Mouse (Mus musculus) MEL (cell line): ENCODE data around the gene Nlrp3. TPM values are rescaled to one million over a fixed set of nuclear protein-coding genes. Genes with fewer than 3 reads are reported as not detected.

Source experiments
- DNase-seq: peaks from one replicate; pipeline ENCODE4 v3.0.0; 2011; ENCODE audit warnings: low read depth, low spot score
- H3K27ac ChIP-seq: 2 replicates; pipeline ENCODE4 v1.5.1; 2012; ENCODE audit warnings: low read depth, mild to moderate bottlenecking, control low read depth, low read length, moderate library complexity; ENCODE audit not compliant: control insufficient read depth
- H3K27me3 ChIP-seq, 2 experiments: fragments of 150-350 bp in 1 of 2; sonication (generic) in 1 of 2; 2 replicates each; pipeline ENCODE4 v1.6.1; 2012; ENCODE audit warnings: low read length in 2 of 2, mild to moderate bottlenecking in 2 of 2, improper control_type of control experiment in 1 of 2, moderate library complexity in 1 of 2; ENCODE audit not compliant: insufficient read depth in 2 of 2, control insufficient read depth in 1 of 2
- H3K36me3 ChIP-seq, 2 experiments: 2 replicates each; pipeline ENCODE4 v1.6.1; 2012 to 2014; ENCODE audit warnings: low read length in 2 of 2, improper control_type of control experiment in 1 of 2, inconsistent platforms in 1 of 2, mild to moderate bottlenecking in 1 of 2; ENCODE audit not compliant: insufficient read depth in 2 of 2, control insufficient read depth in 1 of 2
- H3K4me1 ChIP-seq, 2 experiments: fragments of 150-350 bp in 1 of 2; sonication (generic) in 1 of 2; 2 replicates each; pipeline ENCODE4 v1.6.1; 2012; ENCODE audit warnings: low read length in 2 of 2, improper control_type of control experiment in 1 of 2, mild to moderate bottlenecking in 1 of 2; ENCODE audit not compliant: insufficient read depth in 2 of 2, control insufficient read depth in 1 of 2
- H3K4me3 ChIP-seq, 2 experiments: fragments of 150-350 bp in 1 of 2; sonication (generic) in 1 of 2; 2 replicates each; pipeline ENCODE4 v1.5.1; 2012; ENCODE audit warnings: low read depth in 2 of 2, low read length in 2 of 2, mild to moderate bottlenecking in 2 of 2, moderate library complexity in 2 of 2, control low read depth in 1 of 2, improper control_type of control experiment in 1 of 2; ENCODE audit not compliant: control insufficient read depth in 1 of 2, insufficient read depth in 1 of 2
- H3K79me2 ChIP-seq: 2 replicates; pipeline ENCODE4 v1.6.1; 2012; ENCODE audit warnings: mild to moderate bottlenecking, low read length, moderate library complexity; ENCODE audit not compliant: control insufficient read depth, poor library complexity, insufficient read depth
- H3K9ac ChIP-seq: 2 replicates; pipeline ENCODE4 v1.6.1; 2012; ENCODE audit warnings: low read depth, mild to moderate bottlenecking, control low read depth, low read length, moderate library complexity; ENCODE audit not compliant: control insufficient read depth, poor library complexity, severe bottlenecking
- H3K9me3 ChIP-seq: fragments of 150-350 bp; sonication (generic); replicated peaks from 2 replicates; pipeline ENCODE4 v1.6.1; 2012; ENCODE audit warnings: mild to moderate bottlenecking, low read length, improper control_type of control experiment, moderate library complexity; ENCODE audit not compliant: insufficient read depth
- CHD1 ChIP-seq: IDR thresholded peaks from 2 replicates; pipeline ENCODE4 v1.6.1; 2012; ENCODE audit warnings: low read depth, mild to moderate bottlenecking, inconsistent platforms, low read length, improper control_type of control experiment
- CHD2 ChIP-seq: IDR thresholded peaks from 2 replicates; pipeline ENCODE4 v1.6.1; 2011; ENCODE audit warnings: low read length, improper control_type of control experiment
- CTCF ChIP-seq, 3 experiments: IDR thresholded peaks in 2 of 3; conservative IDR thresholded peaks in 1 of 3; 2 replicates each; pipeline ENCODE4 v1.5.1; 2011 to 2012; ENCODE audit warnings: low read length in 3 of 3, low read depth in 2 of 3, mild to moderate bottlenecking in 2 of 3, improper control_type of control experiment in 1 of 3, inconsistent platforms in 1 of 3, mixed read lengths in 1 of 3, moderate library complexity in 1 of 3; ENCODE audit not compliant: control insufficient read depth in 1 of 3, insufficient read depth in 1 of 3, poor library complexity in 1 of 3, severe bottlenecking in 1 of 3
- ELF1 ChIP-seq: IDR thresholded peaks from 2 replicates; pipeline ENCODE4 v1.6.1; 2014; ENCODE audit warnings: low read depth, mild to moderate bottlenecking, inconsistent platforms, low read length, improper control_type of control experiment, moderate library complexity
- EP300 ChIP-seq, 2 experiments: IDR thresholded peaks; 2 replicates each; pipeline ENCODE4 v1.6.1; 2011; ENCODE audit warnings: improper control_type of control experiment in 2 of 2, low read length in 2 of 2, low read depth in 1 of 2, mild to moderate bottlenecking in 1 of 2
- GATA1 ChIP-seq: IDR thresholded peaks from 2 replicates; pipeline ENCODE4 v1.6.1; 2011; ENCODE audit warnings: low read depth, low read length, improper control_type of control experiment
- HCFC1 ChIP-seq: IDR thresholded peaks from 2 replicates; pipeline ENCODE4 v1.6.1; 2012; ENCODE audit warnings: low read depth, mild to moderate bottlenecking, inconsistent platforms, low read length, improper control_type of control experiment, moderate library complexity
- MAFK ChIP-seq: IDR thresholded peaks from 2 replicates; pipeline ENCODE4 v1.6.1; 2011; ENCODE audit warnings: low read depth, mild to moderate bottlenecking, low read length, improper control_type of control experiment, borderline replicate concordance
- MAX ChIP-seq: IDR thresholded peaks from 2 replicates; pipeline ENCODE4 v1.6.1; 2011; ENCODE audit warnings: low read length, improper control_type of control experiment
- MEF2A ChIP-seq: IDR thresholded peaks from 2 replicates; pipeline ENCODE4 v1.6.1; 2014; ENCODE audit warnings: low read depth, mild to moderate bottlenecking, inconsistent platforms, low read length, improper control_type of control experiment; ENCODE audit not compliant: poor library complexity, insufficient replicate concordance, severe bottlenecking; ENCODE audit errors: extremely low read depth
- MXI1 ChIP-seq: IDR thresholded peaks from 2 replicates; pipeline ENCODE4 v1.6.1; 2011; ENCODE audit warnings: mild to moderate bottlenecking, low read depth, low read length, improper control_type of control experiment
- MYB ChIP-seq: IDR thresholded peaks from 2 replicates; pipeline ENCODE4 v1.6.1; 2011; ENCODE audit warnings: mild to moderate bottlenecking, low read depth, low read length, improper control_type of control experiment
- NELFE ChIP-seq: IDR thresholded peaks from 2 replicates; pipeline ENCODE4 v1.6.1; 2011; ENCODE audit warnings: low read depth, low read length, improper control_type of control experiment
- POLR2A ChIP-seq, 2 experiments: IDR thresholded peaks; 2 replicates each; pipeline ENCODE4 v1.6.1; 2011 to 2012; ENCODE audit warnings: low read length in 2 of 2, mild to moderate bottlenecking in 2 of 2, control low read depth in 1 of 2, improper control_type of control experiment in 1 of 2, low read depth in 1 of 2, moderate library complexity in 1 of 2; ENCODE audit not compliant: control insufficient read depth in 1 of 2, insufficient read depth in 1 of 2, poor library complexity in 1 of 2
- POLR2AphosphoS5 ChIP-seq: IDR thresholded peaks from 2 replicates; pipeline ENCODE4 v1.6.1; 2012; ENCODE audit warnings: low read depth, borderline replicate concordance, mild to moderate bottlenecking, inconsistent platforms, low read length, moderate library complexity, mixed read lengths
- RAD21 ChIP-seq: IDR thresholded peaks from 2 replicates; pipeline ENCODE4 v1.6.1; 2011; ENCODE audit warnings: mild to moderate bottlenecking, low read depth, low read length, improper control_type of control experiment
- RCOR1 ChIP-seq: IDR thresholded peaks from 2 replicates; pipeline ENCODE4 v1.6.1; 2012; ENCODE audit warnings: low read depth, mild to moderate bottlenecking, inconsistent platforms, low read length, improper control_type of control experiment
- SMC3 ChIP-seq: IDR thresholded peaks from 2 replicates; pipeline ENCODE4 v1.6.1; 2011; ENCODE audit warnings: low read depth, low read length, improper control_type of control experiment
- TAL1 ChIP-seq: IDR thresholded peaks from 2 replicates; pipeline ENCODE4 v1.6.1; 2012; ENCODE audit warnings: mild to moderate bottlenecking, inconsistent platforms, low read length, moderate library complexity, mixed read lengths
- TBP ChIP-seq: IDR thresholded peaks from 2 replicates; pipeline ENCODE4 v1.8.0; 2011; ENCODE audit warnings: low read depth, low read length, improper control_type of control experiment
- UBTF ChIP-seq: IDR thresholded peaks from 2 replicates; pipeline ENCODE4 v1.6.1; 2012; ENCODE audit warnings: low read depth, mild to moderate bottlenecking, inconsistent platforms, low read length, improper control_type of control experiment, moderate library complexity, borderline replicate concordance; ENCODE audit not compliant: insufficient read depth
- ZC3H11A ChIP-seq: IDR thresholded peaks from 2 replicates; pipeline ENCODE4 v1.6.1; 2012; ENCODE audit warnings: low read depth, mild to moderate bottlenecking, inconsistent platforms, low read length, improper control_type of control experiment
- ZKSCAN1 ChIP-seq: IDR thresholded peaks from 2 replicates; pipeline ENCODE4 v1.6.1; 2012; ENCODE audit warnings: low read depth, mild to moderate bottlenecking, inconsistent platforms, low read length, improper control_type of control experiment, moderate library complexity
- ZMIZ1 ChIP-seq: IDR thresholded peaks from 2 replicates; pipeline ENCODE4 v1.6.1; 2012; ENCODE audit warnings: low read depth, mild to moderate bottlenecking, inconsistent platforms, low read length, improper control_type of control experiment, moderate library complexity
- ZNF384 ChIP-seq: IDR thresholded peaks from 2 replicates; pipeline ENCODE4 v1.6.1; 2012; ENCODE audit warnings: low read depth, mild to moderate bottlenecking, inconsistent platforms, low read length, improper control_type of control experiment
- polyA plus RNA-seq, 2 experiments: library from polyadenylated mRNA; stranded (reverse) in 1 of 2; unstranded in 1 of 2; fragments of >175 nt in 1 of 2; fragments of >200 nt in 1 of 2; gene quantifications; 2 replicates each; pipeline versions ENCODE4 v1.2.1 to v1.2.4; 2012; ENCODE audit warnings: low replicate concordance in 2 of 2, low read depth in 1 of 2; ENCODE audit not compliant: insufficient read length in 2 of 2, insufficient read depth in 1 of 2, missing spikeins in 1 of 2
- total RNA-seq: library from RNA; depleted of rRNA; stranded (reverse); fragments of 300-350 nt; gene quantifications from 2 replicates; pipeline ENCODE4 v1.2.3, GENCODE M21; 2012

The Nlrp3 gene
- total and polyA plus RNA-seq, 3 experiments, result not detected

DNA sequence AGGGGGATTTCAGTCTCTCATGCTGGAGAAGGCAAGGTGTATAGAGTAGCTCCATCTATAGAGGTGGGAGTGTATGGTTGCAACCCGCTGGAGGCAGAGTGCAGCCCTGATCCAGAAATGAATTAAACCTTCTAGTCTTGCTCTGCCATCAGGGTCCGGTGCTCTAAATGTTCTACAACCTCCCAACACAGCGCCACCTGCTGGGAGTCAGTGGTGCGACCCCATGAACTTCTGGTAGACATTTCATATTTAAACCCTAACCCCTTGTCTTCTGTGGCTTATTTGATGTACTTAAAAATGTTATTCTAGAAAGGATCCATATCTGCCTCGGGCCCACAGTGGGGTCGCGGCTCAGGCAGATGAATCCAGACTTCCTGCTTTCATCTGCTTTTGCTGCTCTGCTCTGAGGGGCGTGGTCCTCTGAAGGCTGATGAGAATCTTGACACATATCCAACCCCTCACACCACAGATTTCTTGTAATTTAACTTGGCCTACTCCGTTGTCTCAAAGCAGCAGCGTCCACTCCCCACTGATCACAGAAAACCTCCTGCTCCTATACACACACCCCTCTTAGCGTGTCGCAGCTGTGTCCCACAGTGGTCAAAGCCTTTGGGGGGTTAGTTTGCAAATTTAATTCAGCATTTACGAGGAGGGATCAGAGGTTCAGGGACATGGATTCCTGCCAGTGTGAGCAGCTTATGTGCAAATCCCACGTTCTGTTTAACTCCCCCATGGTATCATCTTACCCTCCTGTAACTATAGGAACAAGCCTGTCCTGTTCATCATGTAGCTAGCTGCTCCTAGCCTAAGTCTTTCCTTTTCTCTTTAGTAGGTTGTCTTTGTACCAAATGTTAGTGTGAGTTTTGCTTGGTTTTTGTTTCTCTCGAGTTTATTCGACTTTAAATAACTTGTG lies 3.9 kb upstream of the Nlrp3 start:
- DNase-seq, result peak; percentile 80
- peaks cover 0 to 13% of the 10 kb centered on the region in 2 experiments; a peak in 2 of 4 replicates for H3K36me3 ChIP-seq
- peak overlapping the region; percentile 62 to 72 for H3K4me3 ChIP-seq
- peak overlapping the region; percentile 51 for H3K9ac ChIP-seq
- H3K9me3 ChIP-seq, result no peaks in the 10 kb centered on the region
- no peak for TF ChIP-seq MEF2A
- TF ChIP-seq ELF1, result 0 out of 2 replicates have a peak, but pooled peaks have one; percentile 26
- TF ChIP-seq CTCF (IDR thresholded peaks at IDR 0.05 in 2 of 3, conservative IDR thresholded peaks at IDR 0.05 in 1 of 3; ENCODE audit: control insufficient read depth in 1 of 3, insufficient read depth in 1 of 3, low read depth in 2 of 3, low read length in 3 of 3, poor library complexity in 1 of 3, severe bottlenecking in 1 of 3), result peak; percentile 87 to 88 (median 88)
- TF ChIP-seq RAD21, result no peak
- TF ChIP-seq ZNF384, result no peak
- no peak for TF ChIP-seq CHD2
- 0 out of 2 replicates have a peak, but pooled peaks have one; percentile 8 for TF ChIP-seq RCOR1
- no peak for TF ChIP-seq TBP
- peak; percentile 41; the same call in 1 of the 2 replicates for TF ChIP-seq HCFC1
- TF ChIP-seq MAX, result no peak
- no peak for TF ChIP-seq POLR2AphosphoS5
- TF ChIP-seq EP300 (IDR thresholded peaks at IDR 0.05; ENCODE audit: low read depth in 1 of 2, low read length in 2 of 2), result no peak
- TF ChIP-seq TAL1, result no peak
- TF ChIP-seq ZC3H11A, result no peak
- no peak for TF ChIP-seq POLR2A (IDR thresholded peaks at IDR 0.05; ENCODE audit: control insufficient read depth in 1 of 2, insufficient read depth in 1 of 2, low read depth in 1 of 2, low read length in 2 of 2, poor library complexity in 1 of 2)
- TF ChIP-seq UBTF, result no peak
- no peak for TF ChIP-seq GATA1
- TF ChIP-seq MYB, result no peak
- no peak for TF ChIP-seq MAFK
- no peak for TF ChIP-seq ZKSCAN1
- TF ChIP-seq ZMIZ1, result no peak
- no peak for TF ChIP-seq NELFE
- peak; percentile 48 for TF ChIP-seq SMC3
- TF ChIP-seq CHD1, result no peak
- no peak for TF ChIP-seq MXI1
- H3K79me2 ChIP-seq, result no peaks in the 10 kb centered on the region
- H3K27me3 ChIP-seq, result no peaks in the 10 kb centered on the region; a peak in 1 of 4 replicates
- peak overlapping the region; percentile 4 for H3K27ac ChIP-seq
- H3K4me1 ChIP-seq, result peaks cover 0 to 25% of the 10 kb centered on the region in 2 experiments; a peak in 2 of 4 replicates
